Mouse (Mus musculus) ES-E14 (cell line): Measurements from ENCODE around the gene Olfr1284. TPM values are rescaled to one million over a fixed set of nuclear protein-coding genes. Genes with fewer than 3 reads are reported as not detected.
"Not testable (repeated sequence)": the region's sequence is repeated elsewhere in the genome, so short reads cannot be mapped to it uniquely, and the experiment has no call there.

Experiments used
- DNase-seq: peaks from one replicate; pipeline ENCODE4 v3.0.0-alpha.2; 2013; ENCODE audit warnings: low read depth, low spot score
- H3K27ac ChIP-seq: 2 replicates; pipeline ENCODE4 v1.5.1; 2012; ENCODE audit warnings: low read depth, mild to moderate bottlenecking, low read length, moderate library complexity, mixed read lengths; ENCODE audit not compliant: poor library complexity, insufficient read depth, severe bottlenecking
- H3K36me3 ChIP-seq: 2 replicates; pipeline ENCODE4 v1.6.1; 2012; ENCODE audit warnings: mild to moderate bottlenecking, low read length, moderate library complexity, mixed read lengths; ENCODE audit not compliant: control insufficient read depth, poor library complexity, insufficient read depth, severe bottlenecking
- H3K4me1 ChIP-seq, 2 experiments: fragments of 150-350 bp in 1 of 2; sonication (generic) in 1 of 2; 2 replicates each; pipeline ENCODE4 v1.6.1; 2012; ENCODE audit warnings: low read length in 2 of 2, mild to moderate bottlenecking in 1 of 2, mixed read lengths in 1 of 2; ENCODE audit not compliant: control insufficient read depth in 2 of 2, insufficient read depth in 2 of 2, poor library complexity in 1 of 2
- H3K4me3 ChIP-seq, 2 experiments: fragments of 150-350 bp in 1 of 2; sonication (generic) in 1 of 2; 2 replicates each; pipeline ENCODE4 v1.5.1; 2012; ENCODE audit warnings: low read length in 2 of 2, low read depth in 1 of 2, mild to moderate bottlenecking in 1 of 2, mixed read lengths in 1 of 2; ENCODE audit not compliant: insufficient read depth in 1 of 2, poor library complexity in 1 of 2, severe bottlenecking in 1 of 2
- H3K9ac ChIP-seq: 2 replicates; pipeline ENCODE4 v1.6.1; 2012; ENCODE audit warnings: low read depth, mild to moderate bottlenecking, low read length, mixed read lengths; ENCODE audit not compliant: poor library complexity, insufficient read depth, severe bottlenecking
- H3K9me3 ChIP-seq: fragments of 150-350 bp; sonication (generic); 2 replicates; pipeline ENCODE4 v1.6.1; 2012; ENCODE audit warnings: low read depth, mild to moderate bottlenecking, low read length; ENCODE audit not compliant: control insufficient read depth, insufficient read depth
- CHD2 ChIP-seq: IDR thresholded peaks from 2 replicates; pipeline ENCODE4 v1.6.1; 2014; ENCODE audit warnings: mild to moderate bottlenecking, low read depth, low read length, inconsistent platforms
- HCFC1 ChIP-seq: IDR thresholded peaks from 2 replicates; pipeline ENCODE4 v1.6.1; 2012; ENCODE audit warnings: low read length, inconsistent platforms, borderline replicate concordance; ENCODE audit not compliant: insufficient read depth
- MAFK ChIP-seq: IDR thresholded peaks from 2 replicates; pipeline ENCODE4 v1.6.1; 2014; ENCODE audit warnings: mild to moderate bottlenecking, low read depth, low read length, inconsistent platforms; ENCODE audit not compliant: insufficient read depth
- ZC3H11A ChIP-seq: IDR thresholded peaks from 2 replicates; pipeline ENCODE4 v1.6.1; 2012; ENCODE audit warnings: low read depth, mild to moderate bottlenecking, inconsistent platforms, low read length, borderline replicate concordance
- ZNF384 ChIP-seq: IDR thresholded peaks from 2 replicates; pipeline ENCODE4 v1.6.1; 2012; ENCODE audit warnings: low read depth, low read length, inconsistent platforms
- in situ Hi-C, 2 experiments: fragments of 600-800 bp; cut with MboI; formaldehyde crosslinking; loops; one replicate each; pipeline ENCODE4 v1.15.1; 2025; ENCODE audit warnings: low sequenced_read_pairs in 2 of 2, inconsistent platforms in 1 of 2; ENCODE audit not compliant: unreplicated experiment in 2 of 2
- total RNA-seq: library from RNA; depleted of rRNA; stranded (reverse); fragments of 300-350 nt; gene quantifications from 2 replicates; pipeline ENCODE4 v1.2.3, GENCODE M21; 2012; rRNA removed

Gene Olfr1284
- total RNA-seq = not detected in 2 replicates

DNA sequence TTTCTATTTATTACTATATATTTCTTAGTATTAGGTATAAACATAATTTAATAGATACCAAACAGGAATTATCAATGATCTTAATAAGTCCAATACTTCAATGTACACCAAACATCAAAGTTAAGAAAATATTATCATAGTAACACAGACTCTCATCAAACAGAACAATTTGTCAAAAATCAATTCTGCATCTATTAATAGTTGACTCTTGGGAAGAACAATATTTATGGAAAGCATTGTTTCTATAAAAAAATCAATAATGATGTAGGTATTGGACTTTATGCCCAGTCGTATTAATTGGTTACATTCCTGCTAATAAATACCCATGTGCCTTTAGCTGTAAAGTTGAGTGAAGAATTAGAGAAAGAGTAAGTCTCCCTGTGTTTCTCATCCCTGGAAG, at the start of gene Olfr1284:
TSS of gene Olfr1284 (plus strand) at position 301 of the 400 bp plus-strand sequence.
- no peak for DNase-seq
- Histone ChIP-seq H3K4me3 (no peak within 1 kb of the TSS), H3K9ac (no peak within 1 kb of the TSS), H3K9me3 (no peaks in the 10 kb centered on the region), H3K4me1 (no peaks in the 10 kb centered on the region), H3K36me3 (no peaks in the 10 kb centered on the region), H3K27ac (no peak within 1 kb of the TSS)
- TF ChIP-seq ZC3H11A (no peak), HCFC1 (no peak), MAFK (no peak), ZNF384 (no peak), CHD2 (no peak)
- in situ Hi-C loops = no loop called here

DNA sequence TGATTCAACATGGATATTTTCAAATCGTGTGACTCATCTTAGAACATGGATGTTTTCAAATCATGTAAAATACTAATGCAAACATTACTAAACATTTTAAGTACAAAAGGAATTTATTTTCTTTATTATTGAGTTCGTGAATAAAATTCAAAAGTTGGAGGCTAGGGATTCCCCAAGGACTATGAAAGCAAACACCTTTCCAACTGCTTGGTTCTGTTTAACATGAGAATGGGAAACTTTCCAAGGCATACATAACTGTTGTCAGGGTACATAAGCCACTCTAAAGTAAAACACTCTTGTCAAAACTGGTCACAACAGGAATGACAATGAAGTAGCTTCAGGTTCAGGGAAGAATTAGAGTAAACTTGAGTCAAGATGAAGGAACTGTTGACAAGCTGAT, 49.1 kb upstream of the Olfr1284 start, which contains the start of gene Olfr1281:
TSS of gene Olfr1281 (plus strand) at position 301 of the 400 bp plus-strand sequence.
- DNase-seq = no peak
- Histone ChIP-seq H3K36me3 (no peaks in the 10 kb centered on the region), H3K9me3 (no peaks in the 10 kb centered on the region), H3K4me1 (no peaks in the 10 kb centered on the region), H3K9ac (no peak within 1 kb of the TSS), H3K27ac (no peak within 1 kb of the TSS), H3K4me3 (no peak within 1 kb of the TSS)
- TF ChIP-seq HCFC1 (no peak), ZNF384 (no peak), MAFK (no peak), CHD2 (no peak), ZC3H11A (no peak)
- in situ Hi-C loops = no loop called here

DNA sequence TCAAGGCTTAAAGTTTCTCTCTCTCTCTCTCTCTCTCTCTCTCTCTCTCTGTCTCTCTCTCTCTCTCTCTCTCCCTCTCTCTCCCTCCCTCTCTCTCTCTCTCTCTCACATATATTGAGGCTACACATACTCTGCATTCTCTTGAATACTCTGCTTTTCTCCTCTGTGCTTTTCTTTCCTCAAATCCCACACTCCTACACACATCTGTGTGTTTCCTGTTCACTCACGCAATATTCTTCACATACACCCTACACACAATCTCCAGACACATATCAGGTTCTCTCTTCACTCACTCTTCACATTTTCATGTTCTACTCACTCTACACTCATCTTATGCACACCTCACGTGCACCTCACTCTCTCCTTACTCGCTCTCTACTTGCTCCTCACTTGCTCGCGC, 41.6 kb upstream of the Olfr1284 start:
- in situ Hi-C loops, H3K4me3 ChIP-seq: not testable (repeated sequence)

DNA sequence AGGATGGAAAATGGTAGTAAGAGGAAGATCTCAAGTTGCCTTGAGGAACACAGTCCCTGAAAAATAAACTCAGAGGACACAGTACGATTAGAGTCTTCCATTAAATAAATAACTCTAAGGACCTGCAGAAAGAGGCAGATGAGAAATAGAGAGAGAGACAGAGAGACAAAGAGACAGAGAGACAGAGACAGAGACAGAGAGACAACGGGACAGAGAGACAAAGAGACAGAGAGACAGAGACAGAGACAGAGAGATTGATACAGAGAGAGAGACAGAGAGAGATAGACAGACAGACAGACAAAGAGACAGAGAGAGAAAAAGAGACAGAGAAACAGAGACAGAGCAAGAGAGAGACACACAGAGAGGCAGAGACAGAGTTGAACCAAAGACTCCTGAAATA, 39.3 kb upstream of the Olfr1284 start, which contains the start of gene Olfr1282:
TSS of gene Olfr1282 (minus strand) at position 101 of the 400 bp plus-strand sequence.
- DNase-seq = no peak
- no peaks in the 10 kb centered on the region for H3K9me3 ChIP-seq
- H3K4me1 ChIP-seq = no peaks in the 10 kb centered on the region
- H3K9ac ChIP-seq = no peak within 1 kb of the TSS
- no peaks in the 10 kb centered on the region for H3K36me3 ChIP-seq
- no peak within 1 kb of the TSS for H3K27ac ChIP-seq
- no peak for TF ChIP-seq HCFC1
- TF ChIP-seq CHD2 = no peak
- TF ChIP-seq ZC3H11A = no peak
- no peak for TF ChIP-seq ZNF384
- no peak for TF ChIP-seq MAFK
- no peak within 1 kb of the TSS for H3K4me3 ChIP-seq
- in situ Hi-C loops = no loop called here

More for the DNA sequence above, 41.6 kb upstream of the Olfr1284 start:
- not testable (repeated sequence) for H3K27ac ChIP-seq, H3K4me1 ChIP-seq, H3K9me3 ChIP-seq, DNase-seq, H3K9ac ChIP-seq, H3K36me3 ChIP-seq

DNA sequence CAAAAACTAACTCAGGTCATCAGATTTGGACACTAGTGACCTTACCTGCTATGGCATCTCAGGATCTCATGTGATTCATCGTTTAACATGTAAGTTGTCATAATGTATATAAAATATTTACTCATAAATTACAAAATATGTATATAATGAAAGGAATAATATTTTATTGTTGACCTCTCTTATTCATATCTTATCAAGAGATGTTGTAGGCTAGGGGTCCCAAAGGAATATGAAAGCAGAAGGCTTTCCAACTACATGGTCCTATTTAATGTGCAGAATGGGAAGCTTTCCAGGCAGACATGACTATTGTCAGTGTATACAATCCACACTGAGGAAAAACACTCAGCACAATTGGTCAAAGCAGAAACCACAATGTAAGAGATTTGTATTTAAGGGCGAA, 8.8 kb upstream of the Olfr1284 start, which contains the start of gene Olfr1283:
TSS of gene Olfr1283 (plus strand) at position 301 of the 400 bp plus-strand sequence.
- in situ Hi-C loops = no loop called here
- Histone ChIP-seq H3K36me3 (no peaks in the 10 kb centered on the region), H3K27ac (no peak within 1 kb of the TSS), H3K4me3 (no peak within 1 kb of the TSS), H3K9ac (no peak within 1 kb of the TSS), H3K4me1 (no peaks in the 10 kb centered on the region), H3K9me3 (no peaks in the 10 kb centered on the region)
- TF ChIP-seq CHD2 (no peak), MAFK (no peak), ZC3H11A (no peak), ZNF384 (no peak), HCFC1 (no peak)
- no peak for DNase-seq
